ENCODE assay signal across 12 mouse cellular contexts in genomic region chr7:19557982-19558900, GRCm38 (mm10). TPM values are rescaled to one million over a fixed set of nuclear protein-coding genes. Genes with fewer than 3 reads are reported as not detected.
DNase-seq lines count a peak whose midpoint lies in the region; ATAC-seq lines count a peak whose summit lies in the region.
"Had no signal": no experiment of that assay in that cellular context is flagged by ENCODE, and none has a peak within 500 bp of the region (broad histone marks: within the 10 kb centered on the region; RNA-seq: fewer than 3 reads in every experiment).

No protein-coding gene starts in this region.

- peak overlapping the region; percentile 79 for H3K27ac ChIP-seq in liver, embryonic 13.5 days
- H3K27ac ChIP-seq: embryonic facial prominence, embryonic 15.5 days had no signal

- peak; percentile 96 for DNase-seq in heart, adult 11 months
- DNase-seq in heart, adult 8-10 months (ENCODE audit: low spot score) = no peak
- DNase-seq in spleen, postnatal 4 days (ENCODE audit: low spot score in 2 of 2) = peak; percentile 42 to 57
- no peak for DNase-seq in spleen, postnatal 14 days (ENCODE audit: low spot score in 2 of 2)
- DNase-seq in liver, embryonic 13.5 days = no peak
- DNase-seq in B cell, adult 2 months = no peak
- no peak for DNase-seq in frontal cortex, postnatal 25 days (ENCODE audit: low spot score in 2 of 2)
- no peak for DNase-seq in urinary bladder, adult 2 months (ENCODE audit: low spot score)
- DNase-seq: adrenal gland, postnatal 36 days; kidney, adult 9 months had no signal

- no peaks in the 10 kb centered on the region for H3K9me3 ChIP-seq in liver, embryonic 13.5 days (replicated peaks)
- H3K9me3 ChIP-seq: embryonic facial prominence, embryonic 15.5 days had no signal

- peaks cover 61% of the 10 kb centered on the region for H3K36me3 ChIP-seq in liver, embryonic 13.5 days

- peak overlapping the region; percentile 100 for H3K4me3 ChIP-seq in liver, embryonic 13.5 days (replicated peaks)
- H3K4me3 ChIP-seq: myocyte had no signal

- no peaks in the 10 kb centered on the region for H3K27me3 ChIP-seq in liver, embryonic 13.5 days
- H3K27me3 ChIP-seq: embryonic facial prominence, embryonic 15.5 days had no signal

- peak overlapping the region; percentile 99 for H3K9ac ChIP-seq in liver, embryonic 13.5 days
- H3K9ac ChIP-seq: embryonic facial prominence, embryonic 15.5 days had no signal

- peaks cover 69% of the 10 kb centered on the region for H3K4me1 ChIP-seq in liver, embryonic 13.5 days (replicated peaks)

- ATAC-seq in liver, embryonic 13.5 days (ENCODE audit: low read depth) = peak; percentile 43

- WGBS in liver, embryonic 13.5 days (ENCODE audit: insufficient replicate concordance) = 65% methylated on average over 6 of the region's 6 CpGs

- H3K4me2 ChIP-seq in liver, embryonic 13.5 days = peak overlapping the region; percentile 81
- H3K4me2 ChIP-seq: embryonic facial prominence, embryonic 15.5 days had no signal

RNA-seq across cellular contexts. Expression of gene Ppp1r37, which starts 4.6 kb away (rescaled TPM):
- 10 to 100 TPM; 61.6 to 72.9 (median 63.8) TPM for total RNA-seq in heart, adult 8-10 months (2022)
- 7.8 and 8.3 TPM in 2 replicates for polyA plus RNA-seq in liver, embryonic 13.5 days (2015; fragmentation: Nextera tagmentation; extraction: Ambion mirVana)
- 61.4 and 64.8 TPM in 2 replicates for polyA plus RNA-seq in urinary bladder, adult 2 months (2012; rRNA removed)

RNA-seq across cellular contexts. Expression of gene Zfp296, which starts 18.8 kb away (rescaled TPM):
- total RNA-seq in heart, adult 8-10 months (2022) = under 1 TPM; 0.25 to 0.84 (median 0.34) TPM
- polyA plus RNA-seq in liver, embryonic 13.5 days (2015; fragmentation: Nextera tagmentation; extraction: Ambion mirVana) = 1.3 and 1.5 TPM in 2 replicates
- polyA plus RNA-seq in urinary bladder, adult 2 months (2012; rRNA removed) = 6.2 and 7.0 TPM in 2 replicates

RNA-seq across cellular contexts. Expression of gene Gemin7, which starts 19.2 kb away (rescaled TPM):
- total RNA-seq in heart, adult 8-10 months (2022) = 10 to 100 TPM; 44.9 to 65.4 (median 52.1) TPM
- 84.9 and 92.7 TPM in 2 replicates for polyA plus RNA-seq in liver, embryonic 13.5 days (2015; fragmentation: Nextera tagmentation; extraction: Ambion mirVana)
- 69.0 TPM in 2 replicates for polyA plus RNA-seq in urinary bladder, adult 2 months (2012; rRNA removed)

RNA-seq across cellular contexts. Expression of gene Nkpd1, which starts 40.6 kb away (rescaled TPM):
- not detected for total RNA-seq in heart, adult 8-10 months (2022)
- polyA plus RNA-seq in liver, embryonic 13.5 days (2015; fragmentation: Nextera tagmentation; extraction: Ambion mirVana) = not detected in 2 replicates
- polyA plus RNA-seq in urinary bladder, adult 2 months (2012; rRNA removed) = 1.5 and 1.6 TPM in 2 replicates

RNA-seq across cellular contexts. Expression of gene Clasrp, which starts 46.0 kb away (rescaled TPM):
- 10 to 100 TPM in 3 of 4 experiments, 1 to 10 TPM in 1; 9.6 to 16.8 (median 12.1) TPM for total RNA-seq in heart, adult 8-10 months (2022)
- 14.3 and 15.7 TPM in 2 replicates for polyA plus RNA-seq in liver, embryonic 13.5 days (2015; fragmentation: Nextera tagmentation; extraction: Ambion mirVana)
- 68.9 and 76.5 TPM in 2 replicates for polyA plus RNA-seq in urinary bladder, adult 2 months (2012; rRNA removed)

Comparison
In these comparisons a context has a peak if more than half of its experiments do, and no peak if none do; other contexts are left out.
1. DNase-seq: peak in heart, adult 11 months (single experiment) and spleen, postnatal 4 days (2 of 2); none in heart, adult 8-10 months (single experiment), spleen, postnatal 14 days (0 of 2), liver, embryonic 13.5 days (single experiment), B cell, adult 2 months (0 of 2), frontal cortex, postnatal 25 days (0 of 2) and urinary bladder, adult 2 months (single experiment).